Mouse (Mus musculus) heart, embryonic 14.5 days (tissue): ENCODE data around the gene Lce3e. TPM values are rescaled to one million over a fixed set of nuclear protein-coding genes. Genes with fewer than 3 reads are reported as not detected.

Source experiments
- ATAC-seq: fragments of 200-750 bp; cut with Nextera tagmentation; 2 replicates; pipeline ENCODE4 v1.8.0; 2017; ENCODE audit warnings: low read depth, moderate TSS enrichment; ENCODE audit not compliant: insufficient number of reproducible peaks, insufficient read depth, low FRiP score
- H3K27ac ChIP-seq, 2 experiments: fragments of 200-500 bp in 1 of 2; fragments of 300-500 bp in 1 of 2; sonication (generic) in 1 of 2; replicated peaks in 1 of 2; 2 replicates each; pipeline ENCODE4 v1.5.1; 2012 to 2014; ENCODE audit warnings: low read depth in 2 of 2, low read length in 2 of 2, control low read depth in 1 of 2, mild to moderate bottlenecking in 1 of 2, mixed read lengths in 1 of 2; ENCODE audit not compliant: control insufficient read depth in 1 of 2, insufficient read depth in 1 of 2
- H3K27me3 ChIP-seq: fragments of 300-500 bp; sonication (generic); 2 replicates; pipeline ENCODE4 v1.6.1; 2014; ENCODE audit warnings: mild to moderate bottlenecking, low read length, control low read depth; ENCODE audit not compliant: control insufficient read depth, insufficient read depth
- H3K36me3 ChIP-seq: fragments of 300-500 bp; sonication (generic); 2 replicates; pipeline ENCODE4 v1.6.1; 2014; ENCODE audit warnings: mild to moderate bottlenecking, control low read depth, low read length, mixed read lengths; ENCODE audit not compliant: control insufficient read depth, insufficient read depth
- H3K4me1 ChIP-seq, 2 experiments: fragments of 200-500 bp in 1 of 2; fragments of 300-500 bp in 1 of 2; sonication (generic) in 1 of 2; 2 replicates each; pipeline ENCODE4 v1.6.1; 2012 to 2014; ENCODE audit warnings: low read length in 2 of 2, control low read depth in 1 of 2, mixed read lengths in 1 of 2; ENCODE audit not compliant: control insufficient read depth in 2 of 2, insufficient read depth in 2 of 2
- H3K4me2 ChIP-seq: fragments of 300-500 bp; sonication (generic); 2 replicates; pipeline ENCODE4 v1.6.1; 2014; ENCODE audit warnings: mild to moderate bottlenecking, low read length
- H3K4me3 ChIP-seq, 2 experiments: fragments of 200-500 bp in 1 of 2; fragments of 300-500 bp in 1 of 2; sonication (generic) in 1 of 2; 2 replicates each; pipeline ENCODE4 v1.5.1; 2012 to 2014; ENCODE audit warnings: low read length in 2 of 2, mild to moderate bottlenecking in 2 of 2, control low read depth in 1 of 2, low read depth in 1 of 2, moderate library complexity in 1 of 2; ENCODE audit not compliant: control insufficient read depth in 1 of 2, insufficient read depth in 1 of 2
- H3K9ac ChIP-seq: fragments of 300-500 bp; sonication (generic); 2 replicates; pipeline ENCODE4 v1.6.1; 2014; ENCODE audit warnings: mild to moderate bottlenecking, low read length
- H3K9me3 ChIP-seq: fragments of 300-500 bp; sonication (generic); 2 replicates; pipeline ENCODE4 v1.6.1; 2016; ENCODE audit warnings: low read length, control low read depth; ENCODE audit not compliant: control insufficient read depth
- WGBS: fragments of 180-500 bp; shearing (Covaris S2); extraction: QIAGEN DNeasy Blood & Tissue Kit; methylation state at CpG from one replicate; pipeline ENCODE4 v1.1.7; 2014; 5-methylcytosine and 5-hydroxymethylcytosine counted together
- polyA plus RNA-seq: library from polyadenylated mRNA; unstranded; fragments of >200 nt; fragmentation: Nextera tagmentation; extraction: Ambion mirVana; gene quantifications from 2 replicates; pipeline ENCODE4 v1.2.1, GENCODE M21; 2014

Gene Lce3e
- polyA plus RNA-seq, 1 experiment from 2014 or later = not detected

GRCm38 (mm10) chr3:92998691-92999090 lies 31.8 kb downstream of the Lce3e start:
- no peak overlapping the region for H3K27ac ChIP-seq
- H3K27me3 ChIP-seq = no peaks in the 10 kb centered on the region
- no peak for ATAC-seq
- H3K9me3 ChIP-seq = no peaks in the 10 kb centered on the region
- no peak overlapping the region for H3K4me3 ChIP-seq
- H3K4me1 ChIP-seq = no peaks in the 10 kb centered on the region
- no peak overlapping the region for H3K4me2 ChIP-seq
- 8% methylated on average over 7 of the region's 7 CpGs for WGBS
- H3K9ac ChIP-seq = no peak overlapping the region
- no peaks in the 10 kb centered on the region for H3K36me3 ChIP-seq

GRCm38 (mm10) chr3:93000621-93001020 lies 33.8 kb downstream of the Lce3e start:
- no peak overlapping the region for H3K4me3 ChIP-seq
- H3K27ac ChIP-seq = no peak overlapping the region
- no peak overlapping the region for H3K9ac ChIP-seq
- WGBS = 53% methylated on average over 3 of the region's 3 CpGs
- H3K36me3 ChIP-seq = no peaks in the 10 kb centered on the region
- no peaks in the 10 kb centered on the region for H3K4me1 ChIP-seq
- H3K4me2 ChIP-seq = no peak overlapping the region
- no peak for ATAC-seq
- no peaks in the 10 kb centered on the region for H3K9me3 ChIP-seq
- no peaks in the 10 kb centered on the region for H3K27me3 ChIP-seq

- Histone ChIP-seq H3K4me3 (no peak overlapping the region), H3K9me3 (no peaks in the 10 kb centered on the region), H3K9ac (no peak overlapping the region), H3K27me3 (no peaks in the 10 kb centered on the region), H3K36me3 (no peaks in the 10 kb centered on the region), H3K4me2 (no peak overlapping the region), H3K4me1 (no peaks in the 10 kb centered on the region), H3K27ac (no peak overlapping the region)
- ATAC-seq = no peak
- 69% methylated on average over 4 of the region's 4 CpGs for WGBS
These were observed 36.0 kb downstream of the Lce3e start for GRCm38 (mm10) chr3:93002843-93003242.

GRCm38 (mm10) chr3:93014378-93014801 lies 47.5 kb downstream of the Lce3e start:
- 2% methylated on average over 23 of the region's 24 CpGs for WGBS

GRCm38 (mm10) chr3:93014871-93015270 lies 48.0 kb downstream of the Lce3e start:
- Histone ChIP-seq H3K4me1 (no peaks in the 10 kb centered on the region), H3K9ac (peak overlapping the region; percentile 61), H3K4me2 (peak overlapping the region; percentile 87), H3K4me3 (peak overlapping the region; percentile 51 to 54; a peak in 3 of 4 replicates), H3K27ac (no peak overlapping the region), H3K27me3 (no peaks in the 10 kb centered on the region), H3K9me3 (no peaks in the 10 kb centered on the region), H3K36me3 (no peaks in the 10 kb centered on the region)
- ATAC-seq = no peak
- WGBS = 29% methylated on average over 5 of the region's 5 CpGs

More at GRCm38 (mm10) chr3:93014378-93014801, 47.5 kb downstream of the Lce3e start:
- Histone ChIP-seq H3K4me3 (peak overlapping the region; percentile 51 to 54), H3K27ac (no peak overlapping the region), H3K27me3 (no peaks in the 10 kb centered on the region), H3K4me1 (no peaks in the 10 kb centered on the region), H3K9ac (peak overlapping the region; percentile 61), H3K9me3 (no peaks in the 10 kb centered on the region), H3K36me3 (no peaks in the 10 kb centered on the region), H3K4me2 (peak overlapping the region; percentile 87)
- ATAC-seq = 0 out of 2 replicates have a peak, but pooled peaks have one; percentile 31

GRCm38 (mm10) chr3:93015460-93016104 lies 48.7 kb downstream of the Lce3e start, which contains the start of gene Crct1:
Gene Crct1, minus strand, starts transcription at chr3:93015687.
- Histone ChIP-seq H3K9me3 (no peaks in the 10 kb centered on the region), H3K27ac (no peak within 1 kb of the TSS)

More at GRCm38 (mm10) chr3:93015460-93016104, 48.7 kb downstream of the Lce3e start, which contains the start of gene Crct1:
- no peaks in the 10 kb centered on the region for H3K4me1 ChIP-seq
- peak within 1 kb of the TSS; percentile 51 to 54 for H3K4me3 ChIP-seq
- H3K36me3 ChIP-seq = no peaks in the 10 kb centered on the region
- ATAC-seq = no peak
- no peaks in the 10 kb centered on the region for H3K27me3 ChIP-seq
- H3K9ac ChIP-seq = peak within 1 kb of the TSS; percentile 61
- peak within 1 kb of the TSS; percentile 87 for H3K4me2 ChIP-seq
- 48% methylated on average over 4 of the region's 4 CpGs for WGBS
